Mouse (Mus musculus): ENCODE results near the gene H2-Ob. TPM values are rescaled to one million over a fixed set of nuclear protein-coding genes. Genes with fewer than 3 reads are reported as not detected.

The H2-Ob gene
- total and polyA plus RNA-seq, 3 experiments, result 13.7 to 31.9 (median 19.9) TPM

DNA sequence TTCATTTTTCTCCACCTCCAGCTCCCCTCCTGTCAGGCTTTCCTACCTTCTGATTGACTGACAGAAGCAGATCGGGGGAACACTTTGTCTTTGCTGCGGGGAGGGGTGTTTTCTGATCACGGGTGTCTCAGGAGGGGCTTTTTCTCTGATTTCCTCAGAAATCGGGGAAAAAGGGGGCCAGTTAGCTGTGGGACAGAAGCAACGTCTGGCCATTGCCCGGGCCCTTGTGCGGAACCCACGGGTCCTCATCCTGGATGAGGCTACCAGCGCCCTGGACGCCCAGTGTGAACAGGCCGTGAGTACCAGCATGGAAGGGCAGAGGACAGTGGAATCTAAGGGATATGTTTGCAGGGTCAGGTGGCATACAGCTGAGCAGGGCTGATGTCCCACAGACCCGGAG, 23.5 kb upstream of the H2-Ob start:
- DNase-seq (ENCODE audit: extremely low read depth), result no peak
- no peak overlapping the region for H3K4me2 ChIP-seq (ENCODE audit: insufficient read depth, low read depth, poor library complexity, severe bottlenecking)
- H3K36me3 ChIP-seq (replicated peaks in 1 of 2; ENCODE audit: control insufficient read depth in 1 of 2, insufficient read depth in 1 of 2, low read length in 1 of 2), result peaks cover 64 to 85% of the 10 kb centered on the region in 2 experiments
- in situ Hi-C loops (cut with MboI; ENCODE audit: low pct_ligation_motif_present, low pct_unique_long_range_greater_than_20kb, low sequenced_read_pairs) (no loop called here), dilution Hi-C loops (cut with MboI; ENCODE audit: extremely low pct_ligation_motif_present, extremely low pct_unique_long_range_greater_than_20kb, low sequenced_read_pairs) (no loop called here)
- H3K9me3 ChIP-seq (replicated peaks; ENCODE audit: low read length), result no peaks in the 10 kb centered on the region
- H3K79me2 ChIP-seq (replicated peaks; ENCODE audit: control insufficient read depth, extremely low read depth, insufficient read depth, poor library complexity, severe bottlenecking), result peaks cover 3% of the 10 kb centered on the region; the same call in 1 of the 2 replicates
- peaks cover 0 to 9% of the 10 kb centered on the region in 2 experiments; a peak in 2 of 4 replicates for H3K4me1 ChIP-seq (ENCODE audit: control insufficient read depth in 1 of 2, insufficient read depth in 2 of 2)
- H3K27me3 ChIP-seq (replicated peaks), result no peaks in the 10 kb centered on the region
- TF ChIP-seq RCOR1 (conservative IDR thresholded peaks at IDR 0.05; ENCODE audit: low read depth, low read length) (no peak), POLR2AphosphoS2 (IDR thresholded peaks at IDR 0.05; ENCODE audit: low read depth, low read length) (no peak), CHD2 (IDR thresholded peaks at IDR 0.05; ENCODE audit: low read length) (no peak), IRF4 (IDR thresholded peaks at IDR 0.05; ENCODE audit: low read depth, low read length) (no peak), NELFE (IDR thresholded peaks at IDR 0.05; ENCODE audit: low read depth, low read length) (no peak), PAX5 (IDR thresholded peaks at IDR 0.05; ENCODE audit: low read length) (no peak)
- H3K27ac ChIP-seq (ENCODE audit: insufficient read depth, low read depth), result no peak overlapping the region
- H3K4me3 ChIP-seq (replicated peaks in 1 of 3; ENCODE audit: low read depth in 2 of 3, low read length in 2 of 3, poor library complexity in 1 of 3), result no peak overlapping the region
- no peak overlapping the region for H3K9ac ChIP-seq (ENCODE audit: insufficient read depth, low read depth)

DNA sequence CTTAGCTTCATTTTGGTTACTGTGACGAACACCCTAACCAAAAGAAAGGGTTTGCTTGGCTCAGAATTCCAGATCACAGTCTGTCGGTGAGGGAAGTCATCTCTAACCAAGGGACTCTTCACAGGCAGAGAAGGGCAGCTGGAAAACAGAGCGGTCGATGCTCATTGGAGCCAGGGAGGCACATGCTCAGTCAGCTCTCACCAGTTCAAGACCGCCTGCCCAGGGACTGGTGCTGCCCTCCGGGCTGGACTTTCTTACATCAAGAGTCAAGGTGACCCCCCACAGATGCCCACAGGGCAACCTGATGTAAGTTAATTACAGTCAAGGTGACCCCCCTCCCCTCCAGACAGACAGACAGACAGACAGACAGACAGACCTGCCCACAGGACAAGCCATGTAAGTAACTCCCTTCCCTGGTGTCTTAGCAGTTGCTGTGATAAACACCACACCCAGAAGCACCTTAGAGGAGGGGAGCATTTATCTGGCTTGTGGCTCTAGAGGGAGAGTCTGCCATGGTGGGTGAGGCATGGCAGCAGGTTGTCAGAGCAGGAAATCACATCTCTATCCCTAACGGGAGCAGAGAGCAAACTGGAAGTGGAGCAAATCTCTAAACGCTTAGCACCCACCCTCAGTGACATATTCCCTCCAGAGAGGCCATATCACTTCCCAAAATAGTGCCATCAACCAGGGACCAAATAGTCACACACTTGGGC, 21.3 kb upstream of the H2-Ob start:
- TF ChIP-seq ZMIZ1 (IDR thresholded peaks at IDR 0.05; ENCODE audit: low read depth, low read length) (no peak), CHD1 (IDR thresholded peaks at IDR 0.05; ENCODE audit: low read depth, low read length) (no peak), BHLHE40 (IDR thresholded peaks at IDR 0.05; ENCODE audit: low read depth, low read length) (no peak), MYC (IDR thresholded peaks at IDR 0.05; ENCODE audit: low read depth, low read length) (no peak), POLR2A (IDR thresholded peaks at IDR 0.05; ENCODE audit: low read depth, low read length) (no peak), USF2 (conservative IDR thresholded peaks at IDR 0.05; ENCODE audit: low read depth, low read length) (no peak), ZKSCAN1 (IDR thresholded peaks at IDR 0.05; ENCODE audit: borderline replicate concordance, low read depth, low read length) (no peak), TCF12 (IDR thresholded peaks at IDR 0.05; ENCODE audit: low read depth, low read length) (no peak), ZNF384 (IDR thresholded peaks at IDR 0.05; ENCODE audit: low read depth, low read length) (no peak), E2F4 (IDR thresholded peaks at IDR 0.05; ENCODE audit: insufficient replicate concordance, low read depth, low read length) (no peak), JUN (IDR thresholded peaks at IDR 0.05; ENCODE audit: insufficient read depth, low read depth, low read length) (no peak), ZC3H11A (IDR thresholded peaks at IDR 0.05; ENCODE audit: low read depth, low read length) (no peak), UBTF (IDR thresholded peaks at IDR 0.05; ENCODE audit: low read depth, low read length) (no peak), USF1 (IDR thresholded peaks at IDR 0.05; ENCODE audit: low read depth, low read length) (no peak), NRF1 (IDR thresholded peaks at IDR 0.05; ENCODE audit: low read depth, low read length) (no peak)
- Histone ChIP-seq H3K36me3 (replicated peaks in 1 of 2; ENCODE audit: control insufficient read depth in 1 of 2, insufficient read depth in 1 of 2, low read length in 1 of 2) (peaks cover 46 to 64% of the 10 kb centered on the region in 2 experiments), H3K4me1 (ENCODE audit: control insufficient read depth in 1 of 2, insufficient read depth in 2 of 2) (peaks cover 0 to 6% of the 10 kb centered on the region in 2 experiments; a peak in 2 of 4 replicates), H3K9ac (ENCODE audit: insufficient read depth, low read depth) (no peak overlapping the region), H3K79me2 (replicated peaks; ENCODE audit: control insufficient read depth, extremely low read depth, insufficient read depth, poor library complexity, severe bottlenecking) (0 out of 2 replicates have a peak, but pooled peaks cover 3% of the 10 kb centered on the region), H3K27me3 (replicated peaks) (no peaks in the 10 kb centered on the region), H3K9me3 (replicated peaks; ENCODE audit: low read length) (no peaks in the 10 kb centered on the region), H3K4me3 (replicated peaks in 1 of 3; ENCODE audit: low read depth in 2 of 3, low read length in 2 of 3, poor library complexity in 1 of 3) (no peak overlapping the region), H3K4me2 (ENCODE audit: insufficient read depth, low read depth, poor library complexity, severe bottlenecking) (no peak overlapping the region), H3K27ac (ENCODE audit: insufficient read depth, low read depth) (no peak overlapping the region)
- no peak for DNase-seq (ENCODE audit: extremely low read depth)
- dilution Hi-C loops (cut with MboI; ENCODE audit: extremely low pct_ligation_motif_present, extremely low pct_unique_long_range_greater_than_20kb, low sequenced_read_pairs) (no loop called here), in situ Hi-C loops (cut with MboI; ENCODE audit: low pct_ligation_motif_present, low pct_unique_long_range_greater_than_20kb, low sequenced_read_pairs) (no loop called here)

Measured in CH12.LX (cell line).